Mouse (Mus musculus) CH12.LX (cell line): ENCODE measurements around the gene Phf20. TPM values are rescaled to one million over a fixed set of nuclear protein-coding genes. Genes with fewer than 3 reads are reported as not detected.

Experiments
- DNase-seq: peaks from one replicate; pipeline ENCODE4 v3.0.0-alpha.2; 2013; ENCODE audit errors: extremely low read depth
- H3K27ac ChIP-seq: 2 replicates; pipeline ENCODE4 v1.5.1; 2012; ENCODE audit warnings: low read depth, mild to moderate bottlenecking, control low read depth, moderate library complexity; ENCODE audit not compliant: insufficient read depth
- H3K27me3 ChIP-seq: replicated peaks from 2 replicates; pipeline ENCODE3; 2012; ENCODE audit warnings: inconsistent platforms
- H3K36me3 ChIP-seq, 2 experiments: replicated peaks in 1 of 2; 2 replicates each; pipeline versions ENCODE3 to v1.6.1; 2012; ENCODE audit warnings: inconsistent platforms in 1 of 2, low read length in 1 of 2, mild to moderate bottlenecking in 1 of 2, mixed read lengths in 1 of 2, moderate library complexity in 1 of 2; ENCODE audit not compliant: control insufficient read depth in 1 of 2, insufficient read depth in 1 of 2
- H3K4me1 ChIP-seq, 2 experiments: 2 replicates each; pipeline ENCODE4 v1.6.1; 2012; ENCODE audit warnings: inconsistent platforms in 1 of 2, moderate library complexity in 1 of 2; ENCODE audit not compliant: insufficient read depth in 2 of 2, control insufficient read depth in 1 of 2
- H3K4me2 ChIP-seq: 2 replicates; pipeline ENCODE4 v1.6.1; 2012; ENCODE audit warnings: low read depth, mild to moderate bottlenecking, control low read depth; ENCODE audit not compliant: poor library complexity, insufficient read depth, severe bottlenecking
- H3K4me3 ChIP-seq, 3 experiments: fragments of 150-350 bp in 1 of 3; sonication (generic) in 1 of 3; replicated peaks in 1 of 3; 2 replicates each; pipeline versions ENCODE3 to v1.5.1; 2011 to 2012; ENCODE audit warnings: low read depth in 2 of 3, low read length in 2 of 3, mild to moderate bottlenecking in 2 of 3, moderate library complexity in 2 of 3, control low read depth in 1 of 3, improper control_type of control experiment in 1 of 3, inconsistent platforms in 1 of 3, mixed read lengths in 1 of 3; ENCODE audit not compliant: poor library complexity in 1 of 3
- H3K79me2 ChIP-seq: replicated peaks from 2 replicates; pipeline ENCODE4 v1.6.1; 2012; ENCODE audit warnings: mild to moderate bottlenecking, moderate library complexity; ENCODE audit not compliant: control insufficient read depth, poor library complexity, insufficient read depth, severe bottlenecking; ENCODE audit errors: extremely low read depth
- H3K9ac ChIP-seq: 2 replicates; pipeline ENCODE4 v1.6.1; 2012; ENCODE audit warnings: low read depth, mild to moderate bottlenecking, control low read depth, moderate library complexity; ENCODE audit not compliant: insufficient read depth
- H3K9me3 ChIP-seq: replicated peaks from 2 replicates; pipeline ENCODE3; 2012; ENCODE audit warnings: low read length, inconsistent platforms, mixed read lengths
- CHD1 ChIP-seq: IDR thresholded peaks from 2 replicates; pipeline ENCODE4 v1.6.1; 2012; ENCODE audit warnings: low read depth, low read length, improper control_type of control experiment, inconsistent platforms
- CTCF ChIP-seq, 2 experiments: IDR thresholded peaks in 1 of 2; conservative IDR thresholded peaks in 1 of 2; 2 replicates each; pipeline ENCODE4 v1.5.1; 2011 to 2012; ENCODE audit warnings: low read depth in 2 of 2, low read length in 2 of 2, improper control_type of control experiment in 1 of 2, inconsistent platforms in 1 of 2, mild to moderate bottlenecking in 1 of 2, moderate library complexity in 1 of 2
- E2F4 ChIP-seq: IDR thresholded peaks from 2 replicates; pipeline ENCODE4 v1.6.1; 2011; ENCODE audit warnings: low read depth, low read length, improper control_type of control experiment; ENCODE audit not compliant: insufficient replicate concordance
- ELF1 ChIP-seq: IDR thresholded peaks from 2 replicates; pipeline ENCODE4 v1.6.1; 2014; ENCODE audit warnings: low read depth, mild to moderate bottlenecking, inconsistent platforms, low read length, improper control_type of control experiment
- EP300 ChIP-seq: IDR thresholded peaks from 2 replicates; pipeline ENCODE4 v1.6.1; 2011; ENCODE audit warnings: low read length, improper control_type of control experiment
- ETS1 ChIP-seq: conservative IDR thresholded peaks from 2 replicates; pipeline ENCODE4 v1.6.1; 2012; ENCODE audit warnings: low read depth, mild to moderate bottlenecking, inconsistent platforms, low read length, improper control_type of control experiment, moderate library complexity
- HCFC1 ChIP-seq: IDR thresholded peaks from 2 replicates; pipeline ENCODE4 v1.6.1; 2012; ENCODE audit warnings: low read depth, mild to moderate bottlenecking, inconsistent platforms, low read length, improper control_type of control experiment
- JUN ChIP-seq: IDR thresholded peaks from 2 replicates; pipeline ENCODE4 v1.6.1; 2011; ENCODE audit warnings: low read depth, mild to moderate bottlenecking, low read length, improper control_type of control experiment, moderate library complexity; ENCODE audit not compliant: insufficient read depth
- KAT2A ChIP-seq: IDR thresholded peaks from 2 replicates; pipeline ENCODE4 v1.6.1; 2012; ENCODE audit warnings: low read length, improper control_type of control experiment, inconsistent platforms; ENCODE audit not compliant: insufficient replicate concordance
- MAZ ChIP-seq: IDR thresholded peaks from 2 replicates; pipeline ENCODE4 v1.6.1; 2012; ENCODE audit warnings: low read depth, mild to moderate bottlenecking, inconsistent platforms, low read length, improper control_type of control experiment, moderate library complexity
- MEF2A ChIP-seq: IDR thresholded peaks from 2 replicates; pipeline ENCODE4 v1.6.1; 2014; ENCODE audit warnings: low read depth, mild to moderate bottlenecking, inconsistent platforms, low read length, improper control_type of control experiment, borderline replicate concordance
- NELFE ChIP-seq: IDR thresholded peaks from 2 replicates; pipeline ENCODE4 v1.6.1; 2011; ENCODE audit warnings: low read depth, low read length, improper control_type of control experiment
- PAX5 ChIP-seq: IDR thresholded peaks from 2 replicates; pipeline ENCODE4 v1.6.1; 2012; ENCODE audit warnings: low read length, inconsistent platforms, mixed read lengths
- POLR2A ChIP-seq: IDR thresholded peaks from 2 replicates; pipeline ENCODE4 v1.6.1; 2011; ENCODE audit warnings: low read depth, mild to moderate bottlenecking, improper control_type of control experiment, low read length
- POLR2AphosphoS2 ChIP-seq: IDR thresholded peaks from 2 replicates; pipeline ENCODE4 v1.6.1; 2011; ENCODE audit warnings: low read depth, low read length, improper control_type of control experiment
- RAD21 ChIP-seq: IDR thresholded peaks from 2 replicates; pipeline ENCODE4 v1.6.1; 2011; ENCODE audit warnings: low read depth, mild to moderate bottlenecking, low read length, improper control_type of control experiment, moderate library complexity
- SMC3 ChIP-seq: IDR thresholded peaks from 2 replicates; pipeline ENCODE4 v1.6.1; 2011; ENCODE audit warnings: low read depth, low read length, improper control_type of control experiment
- TBP ChIP-seq: conservative IDR thresholded peaks from 2 replicates; pipeline ENCODE4 v1.6.1; 2011; ENCODE audit warnings: low read depth, low read length, improper control_type of control experiment
- USF1 ChIP-seq: IDR thresholded peaks from 2 replicates; pipeline ENCODE4 v1.6.1; 2014; ENCODE audit warnings: low read depth, mild to moderate bottlenecking, inconsistent platforms, low read length, improper control_type of control experiment
- ZC3H11A ChIP-seq: IDR thresholded peaks from 2 replicates; pipeline ENCODE4 v1.6.1; 2012; ENCODE audit warnings: low read depth, mild to moderate bottlenecking, inconsistent platforms, low read length, improper control_type of control experiment
- ZKSCAN1 ChIP-seq: IDR thresholded peaks from 2 replicates; pipeline ENCODE4 v1.6.1; 2012; ENCODE audit warnings: low read depth, inconsistent platforms, low read length, improper control_type of control experiment, borderline replicate concordance
- ZMIZ1 ChIP-seq: IDR thresholded peaks from 2 replicates; pipeline ENCODE4 v1.6.1; 2012; ENCODE audit warnings: low read depth, mild to moderate bottlenecking, inconsistent platforms, low read length, improper control_type of control experiment
- dilution Hi-C: fragments of 300-500 bp; cut with MboI; formaldehyde crosslinking; loops from 2 replicates; pipeline ENCODE4 v1.14.3; 2020; ENCODE audit warnings: low sequenced_read_pairs; ENCODE audit not compliant: extremely low pct_unique_long_range_greater_than_20kb, extremely low pct_ligation_motif_present
- in situ Hi-C: fragments of 300-500 bp; cut with MboI; formaldehyde crosslinking; loops from 3 replicates; pipeline ENCODE4 v1.14.3; 2019; ENCODE audit warnings: low sequenced_read_pairs, low pct_ligation_motif_present, low pct_unique_long_range_greater_than_20kb, mixed read lengths
- polyA plus RNA-seq: library from polyadenylated mRNA; unstranded; fragments of >175 nt; gene quantifications from 2 replicates; pipeline ENCODE4 v1.2.1, GENCODE M21; 2012; ENCODE audit warnings: low read depth; ENCODE audit not compliant: insufficient read length
- total RNA-seq, 2 experiments: library from RNA; depleted of rRNA; stranded (reverse); fragments of 300-350 nt in 1 of 2; fragments of >200 nt in 1 of 2; gene quantifications; 2 replicates each; pipeline ENCODE4 v1.2.3; 2012 to 2014

Phf20 gene
- total and polyA plus RNA-seq, 3 experiments, result 11.7 to 17.6 (median 13.3) TPM

DNA sequence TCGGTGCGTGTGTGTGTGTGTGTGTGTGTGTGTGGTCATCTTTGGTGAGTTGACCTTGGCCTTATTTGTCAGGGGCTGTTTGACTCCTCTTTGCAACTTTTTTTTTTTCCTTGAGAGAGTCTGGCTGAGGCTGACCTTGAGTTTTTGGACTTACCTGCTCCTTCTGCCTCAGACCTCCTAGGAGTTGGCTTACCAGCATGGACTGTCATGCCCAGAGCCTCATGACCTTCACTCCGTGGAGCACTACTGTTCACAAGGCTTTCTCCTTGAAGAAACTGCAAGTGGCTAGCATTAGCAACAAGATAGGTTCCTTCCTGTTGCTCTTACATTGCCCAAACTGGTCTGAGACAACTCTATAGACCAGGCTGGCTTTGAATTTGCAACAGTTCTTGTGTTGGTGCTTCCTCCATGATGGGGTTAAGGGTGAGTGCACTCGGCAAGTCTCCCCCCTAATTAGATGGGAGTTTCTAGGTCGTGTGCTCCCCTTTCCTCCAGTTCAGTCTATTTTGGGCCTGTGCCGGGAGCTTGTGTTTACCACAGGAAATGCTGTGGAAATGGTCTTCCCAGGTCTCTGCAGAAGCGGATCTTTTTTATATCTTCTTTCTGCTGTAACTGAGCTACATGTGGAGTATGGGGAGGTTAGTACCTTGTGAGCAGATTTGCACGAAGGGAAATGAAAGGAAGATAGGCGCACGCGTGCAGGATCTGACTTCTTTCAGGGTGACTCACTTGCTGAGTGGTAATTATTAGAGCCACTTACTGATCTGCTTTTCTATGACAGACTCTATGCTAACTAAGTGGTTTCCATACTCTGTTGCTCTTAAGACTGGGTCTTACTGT, 61.9 kb downstream of the Phf20 start (continued):
- TF ChIP-seq EP300 (peak; percentile 70), ELF1 (0 out of 2 replicates have a peak, but pooled peaks have one; percentile 12), MAZ (no peak), ZC3H11A (no peak), ZMIZ1 (no peak), PAX5 (no peak), KAT2A (no peak), ETS1 (peak; percentile 83), NELFE (no peak), RAD21 (no peak), POLR2AphosphoS2 (no peak)
- TF ChIP-seq, all 38 proteins: peak for 15

DNA sequence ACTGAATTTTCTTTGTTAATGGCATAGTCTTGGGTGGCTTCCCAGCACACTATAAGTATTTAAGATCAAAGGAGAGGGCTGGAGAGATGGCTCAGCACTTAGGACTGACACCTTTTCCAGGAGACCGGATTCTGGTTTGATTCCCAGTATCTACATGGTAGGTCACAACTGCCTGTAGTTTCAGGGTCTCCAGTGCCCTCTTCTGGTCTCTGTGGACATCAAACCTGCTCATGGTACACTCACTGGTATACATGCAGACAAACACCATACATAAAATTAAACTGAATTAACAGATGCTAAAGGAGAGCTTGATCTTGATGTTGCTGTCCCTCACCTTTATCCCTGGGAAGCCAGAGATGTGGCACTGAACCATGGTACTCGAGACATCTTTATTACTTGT, 64.7 kb downstream of the Phf20 start:
- Histone ChIP-seq H3K4me1 (peaks cover 30 to 81% of the 10 kb centered on the region in 2 experiments), H3K9ac (no peak overlapping the region), H3K36me3 (peaks cover 10 to 49% of the 10 kb centered on the region in 2 experiments), H3K27ac (no peak overlapping the region), H3K79me2 (no peaks in the 10 kb centered on the region; the same call in 1 of the 2 replicates), H3K4me3 (no peak overlapping the region), H3K27me3 (no peaks in the 10 kb centered on the region), H3K4me2 (no peak overlapping the region), H3K9me3 (no peaks in the 10 kb centered on the region)
- TF ChIP-seq TBP (no peak), SMC3 (peak; percentile 18; the same call in 1 of the 2 replicates), ZKSCAN1 (no peak), CTCF (conservative IDR thresholded peaks at IDR 0.05 in 1 of 2, IDR thresholded peaks at IDR 0.05 in 1 of 2; ENCODE audit: low read depth in 2 of 2, low read length in 2 of 2) (peak in 1 of 2 experiments; percentile 54; a peak in 2 of 4 replicates), POLR2A (no peak), EP300 (no peak), ETS1 (no peak), E2F4 (no peak), JUN (no peak), HCFC1 (no peak), USF1 (no peak), CHD1 (no peak), MAZ (no peak), KAT2A (no peak), MEF2A (no peak), RAD21 (peak; percentile 55), ELF1 (no peak)
- dilution Hi-C loops (no loop called here), in situ Hi-C loops (no loop called here)
- no peak for DNase-seq
